Mouse (Mus musculus) hindbrain, embryonic 10.5 days (tissue): ENCODE measurements at regions not wholly inside any gene's neighbourhood (a gene's known extent, or its start where the extent isn't known, plus 50 kb on each side); places are given as distances from the start of the nearest gene placed in this dataset.
"Not testable (repeated sequence)": the region's sequence is repeated elsewhere in the genome, so short reads cannot be mapped to it uniquely, and the experiment has no call there.

Source experiments
- DNase-seq: peaks from one replicate; pipeline ENCODE4 v3.0.0-alpha.2; 2017; ENCODE audit warnings: low spot score
- H3K27ac ChIP-seq: fragments of 300-500 bp; sonication (generic); 2 replicates; pipeline ENCODE4 v1.5.1; 2016; ENCODE audit warnings: mild to moderate bottlenecking, moderate library complexity
- H3K27me3 ChIP-seq: fragments of 300-500 bp; sonication (generic); 2 replicates; pipeline ENCODE4 v1.6.1; 2016; ENCODE audit warnings: mild to moderate bottlenecking; ENCODE audit not compliant: poor library complexity, insufficient read depth, severe bottlenecking
- H3K36me3 ChIP-seq: fragments of 300-500 bp; sonication (generic); 2 replicates; pipeline ENCODE4 v1.6.1; 2016; ENCODE audit warnings: mild to moderate bottlenecking, moderate library complexity
- H3K4me1 ChIP-seq: fragments of 300-500 bp; sonication (generic); replicated peaks from 2 replicates; pipeline ENCODE4 v1.6.1; 2016; ENCODE audit warnings: mild to moderate bottlenecking
- H3K4me3 ChIP-seq: fragments of 300-500 bp; sonication (generic); 2 replicates; pipeline ENCODE4 v1.5.1; 2016; ENCODE audit warnings: mild to moderate bottlenecking, moderate library complexity
- H3K9me3 ChIP-seq: fragments of 300-500 bp; sonication (generic); 2 replicates; pipeline ENCODE4 v1.6.1; 2016; ENCODE audit warnings: mild to moderate bottlenecking, moderate library complexity
- WGBS: fragments of 180-500 bp; shearing (Covaris S2); methylation state at CpG from one replicate; pipeline ENCODE4 v1.1.7; 2016; 5-methylcytosine and 5-hydroxymethylcytosine counted together

DNA sequence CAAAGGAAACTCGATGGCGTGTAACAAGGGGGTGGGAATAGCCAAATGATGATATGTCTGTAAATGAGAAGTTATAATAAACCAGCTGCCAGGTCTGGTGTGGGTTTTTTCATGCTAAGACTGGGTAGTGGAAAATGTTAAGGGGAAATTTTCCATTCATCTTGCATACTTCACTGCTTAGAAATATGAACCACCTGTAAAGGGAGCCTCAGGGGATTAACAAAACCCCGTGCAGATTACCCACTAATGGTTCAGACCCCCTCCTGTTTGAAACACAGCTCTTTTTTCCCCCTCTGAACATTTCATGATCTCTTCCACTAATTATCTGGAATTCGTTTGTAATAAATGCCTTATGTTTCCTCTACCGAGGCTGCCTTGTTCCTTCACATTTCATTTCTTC lies 446.0 kb upstream of the Hsf2 start:
- Histone ChIP-seq H3K9me3 (no peaks in the 10 kb centered on the region), H3K36me3 (no peaks in the 10 kb centered on the region), H3K4me1 (no peaks in the 10 kb centered on the region), H3K27ac (no peak overlapping the region), H3K4me3 (no peak overlapping the region), H3K27me3 (no peaks in the 10 kb centered on the region)
- WGBS = 67% methylated on average over 5 of the region's 5 CpGs
- DNase-seq = no peak

DNA sequence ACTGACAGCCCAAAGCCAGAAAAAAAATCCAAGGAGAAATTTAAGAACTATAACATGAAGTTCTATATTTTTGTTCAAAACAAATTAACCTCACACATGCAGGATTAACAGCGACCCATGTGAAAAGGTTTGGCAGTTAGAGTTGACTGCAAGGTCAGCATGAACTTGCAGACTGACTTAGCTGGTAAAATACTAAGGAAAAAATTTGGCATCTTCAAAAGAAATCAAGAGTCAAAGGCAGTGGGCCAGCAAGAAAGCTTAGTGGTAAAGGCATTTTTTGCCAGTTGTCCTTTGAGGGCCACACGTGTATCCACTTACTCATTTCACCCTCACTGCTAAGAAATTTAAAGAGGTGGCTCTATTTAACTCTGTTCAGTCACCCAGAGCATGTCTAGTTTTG lies 440.2 kb upstream of the Hsf2 start:
- Histone ChIP-seq H3K36me3 (no peaks in the 10 kb centered on the region), H3K27me3 (no peaks in the 10 kb centered on the region), H3K27ac (no peak overlapping the region), H3K4me3 (no peak overlapping the region), H3K4me1 (no peaks in the 10 kb centered on the region), H3K9me3 (no peaks in the 10 kb centered on the region)
- 81% methylated on average over 2 of the region's 2 CpGs for WGBS
- DNase-seq = no peak

GRCm38 (mm10) chr10:57046891-57047290 lies 439.3 kb upstream of the Hsf2 start:
- 79% methylated on average over 2 of the region's 2 CpGs for WGBS

GRCm38 (mm10) chr10:57047719-57048118 lies 438.5 kb upstream of the Hsf2 start:
- no peak for DNase-seq
- H3K9me3 ChIP-seq = no peaks in the 10 kb centered on the region
- H3K4me1 ChIP-seq = no peaks in the 10 kb centered on the region

More at GRCm38 (mm10) chr10:57046891-57047290, 439.3 kb upstream of the Hsf2 start:
- no peaks in the 10 kb centered on the region for H3K27me3 ChIP-seq
- no peaks in the 10 kb centered on the region for H3K4me1 ChIP-seq
- no peak for DNase-seq
- no peak overlapping the region for H3K4me3 ChIP-seq
- no peaks in the 10 kb centered on the region for H3K36me3 ChIP-seq
- H3K27ac ChIP-seq = no peak overlapping the region
- no peaks in the 10 kb centered on the region for H3K9me3 ChIP-seq

GRCm38 (mm10) chr10:57053375-57053774 lies 432.8 kb upstream of the Hsf2 start:
- 90% methylated on average over 2 of the region's 2 CpGs for WGBS
- H3K4me1 ChIP-seq, H3K27me3 ChIP-seq, H3K27ac ChIP-seq, H3K9me3 ChIP-seq, H3K36me3 ChIP-seq, H3K4me3 ChIP-seq, DNase-seq: not testable (repeated sequence)

More at GRCm38 (mm10) chr10:57047719-57048118, 438.5 kb upstream of the Hsf2 start:
- no peaks in the 10 kb centered on the region for H3K27me3 ChIP-seq
- H3K36me3 ChIP-seq = no peaks in the 10 kb centered on the region
- no peak overlapping the region for H3K27ac ChIP-seq
- no peak overlapping the region for H3K4me3 ChIP-seq

- H3K27ac ChIP-seq = no peak overlapping the region
- no peaks in the 10 kb centered on the region for H3K36me3 ChIP-seq
- 93% methylated on average over 2 of the region's 2 CpGs for WGBS
- H3K4me3 ChIP-seq = no peak overlapping the region
- DNase-seq = no peak
- no peaks in the 10 kb centered on the region for H3K4me1 ChIP-seq
- no peaks in the 10 kb centered on the region for H3K27me3 ChIP-seq
- no peaks in the 10 kb centered on the region for H3K9me3 ChIP-seq
These were observed 396.1 kb upstream of the Hsf2 start for GRCm38 (mm10) chr10:57090131-57090530.

DNA sequence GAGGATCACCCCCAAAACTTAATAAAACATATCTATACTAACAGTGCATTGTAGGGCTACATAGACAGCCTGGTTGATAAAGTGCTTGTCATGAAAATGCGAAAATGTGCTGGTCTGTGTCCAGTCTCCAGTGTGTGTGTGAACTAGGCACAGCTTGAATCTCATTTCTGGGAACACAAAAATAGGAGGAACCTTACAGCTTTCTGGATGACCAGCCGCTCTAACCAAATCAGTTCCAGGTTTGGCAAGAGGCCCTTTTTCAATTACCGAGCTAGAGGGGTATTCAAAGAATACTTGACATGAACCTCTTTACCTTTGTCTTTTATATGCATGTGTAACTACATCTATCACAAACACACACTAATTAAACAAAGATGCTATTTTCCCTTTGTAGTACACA lies 390.3 kb upstream of the Hsf2 start:
- Histone ChIP-seq H3K27ac (no peak overlapping the region), H3K4me1 (no peaks in the 10 kb centered on the region), H3K27me3 (no peaks in the 10 kb centered on the region), H3K9me3 (no peaks in the 10 kb centered on the region), H3K4me3 (no peak overlapping the region), H3K36me3 (no peaks in the 10 kb centered on the region)
- 78% methylated on average over 3 of the region's 3 CpGs for WGBS
- DNase-seq = no peak

- no peak overlapping the region for H3K4me3 ChIP-seq
- H3K27me3 ChIP-seq = no peaks in the 10 kb centered on the region
- no peaks in the 10 kb centered on the region for H3K9me3 ChIP-seq
- H3K27ac ChIP-seq = no peak overlapping the region
- no peaks in the 10 kb centered on the region for H3K36me3 ChIP-seq
- 95% methylated on average over 2 of the region's 2 CpGs for WGBS
- no peaks in the 10 kb centered on the region for H3K4me1 ChIP-seq
- DNase-seq = no peak
These were observed 372.8 kb upstream of the Hsf2 start for GRCm38 (mm10) chr10:57113359-57113758.

- Histone ChIP-seq H3K27me3 (no peaks in the 10 kb centered on the region), H3K4me3 (no peak overlapping the region), H3K27ac (no peak overlapping the region), H3K36me3 (no peaks in the 10 kb centered on the region), H3K4me1 (no peaks in the 10 kb centered on the region), H3K9me3 (no peaks in the 10 kb centered on the region)
- WGBS = 90% methylated on average over 8 of the region's 8 CpGs
- no peak for DNase-seq
These were observed 371.4 kb upstream of the Hsf2 start for GRCm38 (mm10) chr10:57114696-57115271.

- DNase-seq = no peak
- WGBS = 85% methylated on average over 1 of the region's 1 CpGs
- no peaks in the 10 kb centered on the region for H3K9me3 ChIP-seq
- no peaks in the 10 kb centered on the region for H3K4me1 ChIP-seq
- H3K27ac ChIP-seq = no peak overlapping the region
- H3K4me3 ChIP-seq = no peak overlapping the region
- no peaks in the 10 kb centered on the region for H3K27me3 ChIP-seq
- no peaks in the 10 kb centered on the region for H3K36me3 ChIP-seq
These were observed 364.7 kb upstream of the Hsf2 start for GRCm38 (mm10) chr10:57121514-57121913.

GRCm38 (mm10) chr10:57127185-57127584 lies 359.0 kb upstream of the Hsf2 start:
- 74% methylated on average over 3 of the region's 3 CpGs for WGBS
- Histone ChIP-seq H3K4me1 (no peaks in the 10 kb centered on the region), H3K27me3 (no peaks in the 10 kb centered on the region), H3K27ac (no peak overlapping the region), H3K9me3 (no peaks in the 10 kb centered on the region), H3K4me3 (no peak overlapping the region), H3K36me3 (no peaks in the 10 kb centered on the region)
- DNase-seq = no peak

DNA sequence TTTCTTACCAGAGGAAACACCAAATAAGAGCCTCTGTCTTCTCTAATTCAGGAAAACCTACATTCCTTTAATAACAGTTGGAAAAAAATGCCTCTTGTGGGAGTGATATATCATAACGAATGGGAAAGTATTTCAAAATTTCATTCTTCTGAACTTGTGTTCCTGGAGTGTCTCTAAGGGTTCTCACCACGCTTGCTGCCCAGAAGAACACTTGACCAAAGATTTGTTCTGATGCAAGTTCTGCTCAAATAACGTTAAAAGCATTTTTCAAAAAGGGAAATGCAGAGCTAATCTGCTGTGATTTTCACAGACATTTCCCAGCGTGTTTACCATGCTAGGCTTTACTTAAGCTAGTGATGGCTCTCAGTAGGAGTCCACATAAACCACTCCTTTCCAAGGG lies 329.8 kb upstream of the Hsf2 start:
- H3K9me3 ChIP-seq = no peaks in the 10 kb centered on the region
- no peaks in the 10 kb centered on the region for H3K27me3 ChIP-seq
- 74% methylated on average over 4 of the region's 4 CpGs for WGBS
- no peaks in the 10 kb centered on the region for H3K4me1 ChIP-seq
- H3K27ac ChIP-seq = no peak overlapping the region
- H3K36me3 ChIP-seq = no peaks in the 10 kb centered on the region
- DNase-seq = no peak
- no peak overlapping the region for H3K4me3 ChIP-seq

DNA sequence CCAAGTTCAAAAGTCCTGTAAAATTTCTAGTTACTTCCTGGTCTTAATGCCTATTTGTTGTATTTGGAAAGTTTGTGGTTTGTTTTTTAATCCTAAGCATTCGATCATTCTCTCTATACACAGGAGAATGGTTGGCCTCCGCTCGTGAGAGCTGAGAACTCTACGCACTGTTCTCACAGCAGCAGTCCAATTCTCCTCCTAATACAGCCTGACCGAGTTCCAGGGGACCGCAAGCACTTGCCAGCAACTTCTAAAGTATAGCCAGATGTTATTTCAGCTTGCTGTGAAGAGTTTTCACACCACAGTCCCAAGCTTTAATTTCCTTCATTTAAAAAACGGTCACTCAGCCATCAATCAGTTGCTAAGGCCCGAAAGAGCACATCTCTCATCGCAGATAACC lies 329.3 kb upstream of the Hsf2 start:
- no peak for DNase-seq
- H3K36me3 ChIP-seq = no peaks in the 10 kb centered on the region
- 75% methylated on average over 9 of the region's 9 CpGs for WGBS

GRCm38 (mm10) chr10:57160546-57160945 lies 325.6 kb upstream of the Hsf2 start:
- no peaks in the 10 kb centered on the region for H3K4me1 ChIP-seq
- no peak for DNase-seq
- H3K27me3 ChIP-seq = no peaks in the 10 kb centered on the region
- H3K36me3 ChIP-seq = no peaks in the 10 kb centered on the region
- H3K9me3 ChIP-seq = no peaks in the 10 kb centered on the region
- H3K4me3 ChIP-seq = no peak overlapping the region
- H3K27ac ChIP-seq = no peak overlapping the region

More for the DNA sequence above, 329.3 kb upstream of the Hsf2 start:
- no peaks in the 10 kb centered on the region for H3K4me1 ChIP-seq
- no peak overlapping the region for H3K4me3 ChIP-seq
- no peaks in the 10 kb centered on the region for H3K27me3 ChIP-seq
- no peak overlapping the region for H3K27ac ChIP-seq
- H3K9me3 ChIP-seq = no peaks in the 10 kb centered on the region
